8 mouse cellular contexts compared by ENCODE assay signal in genomic region chr11:53761822-53762221, GRCm38 (mm10). TPM values are rescaled to one million over a fixed set of nuclear protein-coding genes. Genes with fewer than 3 reads are reported as not detected.
DNase-seq lines count a peak whose midpoint lies in the region; ATAC-seq lines count a peak whose summit lies in the region.

No protein-coding gene starts in this region.

- peaks cover 41% of the 10 kb centered on the region for H3K27me3 ChIP-seq in midbrain, embryonic 14.5 days (ENCODE audit: control insufficient read depth, insufficient read depth, low read length)
- H3K27me3 ChIP-seq in midbrain, embryonic 15.5 days (replicated peaks) = peaks cover 35% of the 10 kb centered on the region
- peaks cover 18% of the 10 kb centered on the region for H3K27me3 ChIP-seq in heart, embryonic 10.5 days (ENCODE audit: insufficient read depth, poor library complexity, severe bottlenecking)

- no peak overlapping the region for H3K27ac ChIP-seq in midbrain, embryonic 14.5 days (replicated peaks; ENCODE audit: low read depth, low read length)
- H3K27ac ChIP-seq in midbrain, embryonic 15.5 days = no peak overlapping the region
- peak overlapping the region; percentile 91; the same call in 1 of the 2 replicates for H3K27ac ChIP-seq in heart, embryonic 10.5 days

- no peak overlapping the region for H3K9ac ChIP-seq in midbrain, embryonic 14.5 days (replicated peaks; ENCODE audit: low read length)
- H3K9ac ChIP-seq in midbrain, embryonic 15.5 days = no peak overlapping the region

- 66% methylated on average over 2 of the region's 2 CpGs for WGBS in midbrain, embryonic 14.5 days
- WGBS in midbrain, embryonic 15.5 days = 44% methylated on average over 2 of the region's 2 CpGs
- WGBS in heart, embryonic 10.5 days = 31% methylated on average over 2 of the region's 2 CpGs

- DNase-seq in midbrain, embryonic 14.5 days = peak; percentile 26
- peak; percentile 92 to 96 for DNase-seq in adrenal gland, postnatal 36 days
- no peak for DNase-seq in heart, embryonic 10.5 days (ENCODE audit: low spot score)
- DNase-seq in kidney, postnatal 14 days = peak; percentile 94
- peak; percentile 76 for DNase-seq in ovary, postnatal 14 days (ENCODE audit: low spot score)
- DNase-seq in left cerebral cortex, adult 8-10 months (ENCODE audit: low spot score in 2 of 2) = no peak

- H3K4me1 ChIP-seq in midbrain, embryonic 14.5 days (ENCODE audit: control insufficient read depth, insufficient read depth, low read length) = peaks cover 25% of the 10 kb centered on the region
- H3K4me1 ChIP-seq in midbrain, embryonic 15.5 days = peaks cover 22% of the 10 kb centered on the region
- H3K4me1 ChIP-seq in heart, embryonic 10.5 days = peaks cover 66% of the 10 kb centered on the region

- H3K4me3 ChIP-seq in midbrain, embryonic 14.5 days (replicated peaks; ENCODE audit: low read depth, low read length) = no peak overlapping the region
- H3K4me3 ChIP-seq in midbrain, embryonic 15.5 days = no peak overlapping the region
- no peak overlapping the region for H3K4me3 ChIP-seq in heart, embryonic 10.5 days

- H3K36me3 ChIP-seq in midbrain, embryonic 14.5 days (ENCODE audit: control insufficient read depth, insufficient read depth, low read length) = no peaks in the 10 kb centered on the region
- H3K36me3 ChIP-seq in midbrain, embryonic 15.5 days (replicated peaks) = no peaks in the 10 kb centered on the region
- H3K36me3 ChIP-seq in heart, embryonic 10.5 days = no peaks in the 10 kb centered on the region

- no peak overlapping the region for H3K4me2 ChIP-seq in midbrain, embryonic 14.5 days (ENCODE audit: low read length)
- no peak overlapping the region for H3K4me2 ChIP-seq in midbrain, embryonic 15.5 days

- no peak for ATAC-seq in midbrain, embryonic 14.5 days (ENCODE audit: low FRiP score, low TSS enrichment)
- no peak for ATAC-seq in midbrain, embryonic 15.5 days (replicated peaks)
- no peak for ATAC-seq in erythroid progenitor cell, adult 5-6 weeks (replicated peaks; ENCODE audit: low FRiP score, poor library complexity, severe bottlenecking)

- H3K9me3 ChIP-seq in midbrain, embryonic 14.5 days (ENCODE audit: control insufficient read depth, low read length) = no peaks in the 10 kb centered on the region
- no peaks in the 10 kb centered on the region for H3K9me3 ChIP-seq in midbrain, embryonic 15.5 days
- H3K9me3 ChIP-seq in heart, embryonic 10.5 days = no peaks in the 10 kb centered on the region

RNA-seq across cellular contexts. Expression of gene Irf1, which starts 8.0 kb away (rescaled TPM):
- polyA plus RNA-seq in midbrain, embryonic 14.5 days (2014; fragmentation: Nextera tagmentation; extraction: Ambion mirVana) = 1.3 and 3.5 TPM in 2 replicates
- 2.6 and 3.1 TPM in 2 replicates for polyA plus RNA-seq in midbrain, embryonic 15.5 days (2015; fragmentation: Nextera tagmentation; extraction: Ambion mirVana)
- 10 to 100 TPM; 24.3 to 26.0 TPM for total RNA-seq in adrenal gland, postnatal 36 days (2021)
- polyA plus RNA-seq in heart, embryonic 10.5 days (2016; fragmentation: Nextera tagmentation; extraction: Ambion mirVana) = 7.9 TPM in 2 replicates
- 10.1 and 10.9 TPM in 2 replicates for total RNA-seq in erythroid progenitor cell, adult 5-6 weeks (2015; ENCODE audit: low replicate concordance)
- total RNA-seq in erythroid progenitor cell, adult 5-6 weeks (2017; ENCODE audit: low replicate concordance) = 7.2 and 38.7 TPM in 2 replicates
- 10 to 100 TPM in 2 of 4 experiments, 1 to 10 TPM in 2; 6.8 to 10.8 (median 9.4) TPM for total RNA-seq in left cerebral cortex, adult 8-10 months (2022)

RNA-seq across cellular contexts. Expression of gene Gm17334, which starts 11.2 kb away (rescaled TPM):
- 0.24 TPM in 1 of 2 replicates, not detected in the other for polyA plus RNA-seq in midbrain, embryonic 14.5 days (2014; fragmentation: Nextera tagmentation; extraction: Ambion mirVana)
- polyA plus RNA-seq in midbrain, embryonic 15.5 days (2015; fragmentation: Nextera tagmentation; extraction: Ambion mirVana) = not detected in 2 replicates
- 1 to 10 TPM in 1 of 2 experiments, not detected in 1; 1.1 TPM for total RNA-seq in adrenal gland, postnatal 36 days (2021)
- polyA plus RNA-seq in heart, embryonic 10.5 days (2016; fragmentation: Nextera tagmentation; extraction: Ambion mirVana) = not detected in 2 replicates
- not detected in 2 replicates for total RNA-seq in erythroid progenitor cell, adult 5-6 weeks (2015; ENCODE audit: low replicate concordance)
- not detected in 2 replicates for total RNA-seq in erythroid progenitor cell, adult 5-6 weeks (2017; ENCODE audit: low replicate concordance)
- total RNA-seq in left cerebral cortex, adult 8-10 months (2022) = 1 to 10 TPM in 1 of 4 experiments, under 1 TPM in 2, not detected in 1; 0.42 to 2.4 (median 0.64) TPM

RNA-seq across cellular contexts. Expression of gene Il5, which starts 41.2 kb away (rescaled TPM):
- not detected in 2 replicates for polyA plus RNA-seq in midbrain, embryonic 14.5 days (2014; fragmentation: Nextera tagmentation; extraction: Ambion mirVana)
- polyA plus RNA-seq in midbrain, embryonic 15.5 days (2015; fragmentation: Nextera tagmentation; extraction: Ambion mirVana) = not detected in 2 replicates
- total RNA-seq in adrenal gland, postnatal 36 days (2021) = not detected
- not detected in 2 replicates for polyA plus RNA-seq in heart, embryonic 10.5 days (2016; fragmentation: Nextera tagmentation; extraction: Ambion mirVana)
- not detected in 2 replicates for total RNA-seq in erythroid progenitor cell, adult 5-6 weeks (2015; ENCODE audit: low replicate concordance)
- total RNA-seq in erythroid progenitor cell, adult 5-6 weeks (2017; ENCODE audit: low replicate concordance) = not detected in 2 replicates
- total RNA-seq in left cerebral cortex, adult 8-10 months (2022) = not detected

RNA-seq across cellular contexts. Expression of gene Rad50, which starts 54.7 kb away (rescaled TPM):
- polyA plus RNA-seq in midbrain, embryonic 14.5 days (2014; fragmentation: Nextera tagmentation; extraction: Ambion mirVana) = 9.1 and 11.2 TPM in 2 replicates
- 10.5 and 11.5 TPM in 2 replicates for polyA plus RNA-seq in midbrain, embryonic 15.5 days (2015; fragmentation: Nextera tagmentation; extraction: Ambion mirVana)
- total RNA-seq in adrenal gland, postnatal 36 days (2021) = 10 to 100 TPM; 12.1 to 17.1 TPM
- polyA plus RNA-seq in heart, embryonic 10.5 days (2016; fragmentation: Nextera tagmentation; extraction: Ambion mirVana) = 22.0 and 26.5 TPM in 2 replicates
- total RNA-seq in erythroid progenitor cell, adult 5-6 weeks (2015; ENCODE audit: low replicate concordance) = 23.1 and 46.5 TPM in 2 replicates
- 26.7 and 30.7 TPM in 2 replicates for total RNA-seq in erythroid progenitor cell, adult 5-6 weeks (2017; ENCODE audit: low replicate concordance)
- 10 to 100 TPM in 3 of 4 experiments, 1 to 10 TPM in 1; 9.9 to 12.1 (median 11.8) TPM for total RNA-seq in left cerebral cortex, adult 8-10 months (2022)

Comparison
In these comparisons a context has a peak if more than half of its experiments do, and no peak if none do; other contexts are left out.
1. DNase-seq: peak in midbrain, embryonic 14.5 days (single experiment), adrenal gland, postnatal 36 days (2 of 2), kidney, postnatal 14 days (single experiment) and ovary, postnatal 14 days (single experiment); none in heart, embryonic 10.5 days (single experiment) and left cerebral cortex, adult 8-10 months (0 of 2).